ENCODE assay signal across 8 mouse cellular contexts in the genomic region with DNA sequence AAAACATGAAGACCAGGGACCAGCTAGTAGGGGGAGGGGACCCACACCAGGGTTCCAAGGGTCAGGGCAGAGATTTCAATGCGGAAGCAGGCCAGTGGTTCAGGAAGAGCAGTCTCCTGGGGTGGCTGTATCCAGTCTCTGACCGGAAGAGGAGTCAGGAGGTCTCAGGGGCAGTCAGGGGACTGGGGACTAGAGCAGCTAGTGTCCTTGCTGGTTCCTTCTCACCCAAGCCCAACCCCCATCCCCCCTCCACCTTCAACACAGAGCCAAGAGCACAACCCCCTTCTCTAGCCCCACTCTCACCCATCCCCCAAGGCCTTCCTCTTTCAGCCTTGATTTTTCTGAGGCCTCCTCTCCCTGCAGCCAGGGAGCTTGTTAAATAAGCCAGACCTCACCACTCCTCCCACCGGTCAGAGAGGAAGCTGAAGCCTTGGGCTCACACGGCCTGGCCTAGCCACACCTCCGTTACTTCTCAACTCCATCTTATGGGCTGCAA. TPM values are rescaled to one million over a fixed set of nuclear protein-coding genes. Genes with fewer than 3 reads are reported as not detected.
DNase-seq lines count a peak whose midpoint lies in the region; ATAC-seq and TF ChIP-seq lines count a peak whose summit lies in the region.

No protein-coding gene starts in this region.

- no peak overlapping the region for H3K9ac ChIP-seq in lung, postnatal 0 days (replicated peaks; ENCODE audit: low read depth)
- no peak overlapping the region for H3K9ac ChIP-seq in embryonic facial prominence, embryonic 12.5 days

- no peak overlapping the region for H3K4me3 ChIP-seq in lung, postnatal 0 days (ENCODE audit: low read depth, low read length)
- no peak overlapping the region for H3K4me3 ChIP-seq in embryonic facial prominence, embryonic 12.5 days
- no peak overlapping the region for H3K4me3 ChIP-seq in macrophage (ENCODE audit: inconsistent target)

- no peaks in the 10 kb centered on the region for H3K9me3 ChIP-seq in lung, postnatal 0 days (ENCODE audit: low read length)
- no peaks in the 10 kb centered on the region for H3K9me3 ChIP-seq in embryonic facial prominence, embryonic 12.5 days

- H3K4me1 ChIP-seq in lung, postnatal 0 days (ENCODE audit: insufficient read depth, low read depth, low read length) = peaks cover 27% of the 10 kb centered on the region
- H3K4me1 ChIP-seq in embryonic facial prominence, embryonic 12.5 days = peaks cover 37% of the 10 kb centered on the region

- WGBS in lung, postnatal 0 days = 35% methylated on average over 5 of the region's 5 CpGs
- WGBS in embryonic facial prominence, embryonic 12.5 days = 14% methylated on average over 5 of the region's 5 CpGs
- WGBS in macrophage (ENCODE audit: missing documents) = 27% methylated on average over 5 of the region's 5 CpGs

- no peaks in the 10 kb centered on the region for H3K27me3 ChIP-seq in lung, postnatal 0 days (replicated peaks; ENCODE audit: insufficient read depth, low read length)
- no peaks in the 10 kb centered on the region for H3K27me3 ChIP-seq in embryonic facial prominence, embryonic 12.5 days

- H3K36me3 ChIP-seq in lung, postnatal 0 days (ENCODE audit: insufficient read depth, low read length) = no peaks in the 10 kb centered on the region
- no peaks in the 10 kb centered on the region for H3K36me3 ChIP-seq in embryonic facial prominence, embryonic 12.5 days
- no peaks in the 10 kb centered on the region for H3K36me3 ChIP-seq in macrophage (ENCODE audit: inconsistent target)

- ATAC-seq in lung, postnatal 0 days = 0 out of 2 replicates have a peak, but pooled peaks have one; percentile 7
- ATAC-seq in embryonic facial prominence, embryonic 12.5 days (ENCODE audit: insufficient number of reproducible peaks, insufficient read depth, low FRiP score, low TSS enrichment) = peak; percentile 56; the same call in 1 of the 2 replicates

- H3K27ac ChIP-seq in lung, postnatal 0 days (ENCODE audit: low read length) = 0 out of 2 replicates have a peak overlapping the region, but pooled peaks have one; percentile 20
- 0 out of 2 replicates have a peak overlapping the region, but pooled peaks have one; percentile 46 for H3K27ac ChIP-seq in embryonic facial prominence, embryonic 12.5 days
- peak overlapping the region; percentile 69 for H3K27ac ChIP-seq in macrophage

- H3K4me2 ChIP-seq in lung, postnatal 0 days (replicated peaks; ENCODE audit: low read depth, low read length) = no peak overlapping the region
- no peak overlapping the region; the same call in 1 of the 2 replicates for H3K4me2 ChIP-seq in embryonic facial prominence, embryonic 12.5 days (replicated peaks)

- peaks cover 31% of the 10 kb centered on the region for H3K79me2 ChIP-seq in macrophage (ENCODE audit: inconsistent target)

- no peak for TF ChIP-seq CTCF in lung, postnatal 0 days (IDR thresholded peaks at IDR 0.05)

- no peak for TF ChIP-seq EP300 in lung, postnatal 0 days (IDR thresholded peaks at IDR 0.05)

- DNase-seq in lung, postnatal 0 days (ENCODE audit: low spot score) = peak; percentile 46
- no peak for DNase-seq in lung, postnatal 14 days
- peak; percentile 59 for DNase-seq in kidney, adult 9 months
- no peak for DNase-seq in urinary bladder, postnatal 4 days (ENCODE audit: low spot score in 2 of 2)
- DNase-seq in B cell, adult 2 months = no peak
- no peak for DNase-seq in layer of hippocampus, adult 8-10 months (ENCODE audit: low spot score in 2 of 2)

RNA-seq across cellular contexts. Expression of gene Lrp5, which starts 1.4 kb away (rescaled TPM):
- polyA plus RNA-seq in lung, postnatal 0 days (2015; fragmentation: Nextera tagmentation; extraction: Ambion mirVana) = 4.1 and 5.1 TPM in 2 replicates
- 7.1 and 7.9 TPM in 2 replicates for polyA plus RNA-seq in embryonic facial prominence, embryonic 12.5 days (2016; fragmentation: Nextera tagmentation; extraction: Ambion mirVana)
- total RNA-seq in macrophage (2018; cell fraction: chromatin; rRNA removed) = 10 to 100 TPM in 22 of 26 experiments, 1 to 10 TPM in 4; 2.6 to 58.2 (median 31.2) TPM
- total RNA-seq in macrophage (2018; cell fraction: cytosol; rRNA removed) = 10 to 100 TPM; 13.9 to 33.5 (median 24.3) TPM
- total RNA-seq in macrophage (2018; cell fraction: nucleus; rRNA removed) = 10 to 100 TPM; 14.9 to 56.8 (median 34.7) TPM
- polyA plus RNA-seq in macrophage (2018) = 17.5 to 23.7 TPM (median 23.5 TPM) in 3 replicates
- 10 to 100 TPM in 2 of 4 experiments, 1 to 10 TPM in 2; 8.6 to 14.0 (median 10.9) TPM for total RNA-seq in layer of hippocampus, adult 8-10 months (2022)

RNA-seq across cellular contexts. Expression of gene 1810055G02Rik, which starts 20.4 kb away (rescaled TPM):
- 11.3 and 12.6 TPM in 2 replicates for polyA plus RNA-seq in lung, postnatal 0 days (2015; fragmentation: Nextera tagmentation; extraction: Ambion mirVana)
- polyA plus RNA-seq in embryonic facial prominence, embryonic 12.5 days (2016; fragmentation: Nextera tagmentation; extraction: Ambion mirVana) = 42.0 and 44.7 TPM in 2 replicates
- total RNA-seq in macrophage (2018; cell fraction: chromatin; rRNA removed) = 10 to 100 TPM in 1 of 26 experiments, 1 to 10 TPM in 22, under 1 TPM in 3; 0.69 to 11.6 (median 2.2) TPM
- 1 to 10 TPM; 2.7 to 6.0 (median 4.1) TPM for total RNA-seq in macrophage (2018; cell fraction: cytosol; rRNA removed)
- 1 to 10 TPM in 25 of 26 experiments, under 1 TPM in 1; 0.78 to 7.0 (median 2.9) TPM for total RNA-seq in macrophage (2018; cell fraction: nucleus; rRNA removed)
- polyA plus RNA-seq in macrophage (2018) = 3.1 to 11.5 TPM (median 9.2 TPM) in 3 replicates
- 10 to 100 TPM; 19.0 to 29.6 (median 24.1) TPM for total RNA-seq in layer of hippocampus, adult 8-10 months (2022)

Comparison
In these comparisons a context has a peak if more than half of its experiments do, and no peak if none do; other contexts are left out.
1. DNase-seq: peak in lung, postnatal 0 days (single experiment) and kidney, adult 9 months (single experiment); none in lung, postnatal 14 days (single experiment), urinary bladder, postnatal 4 days (0 of 2), B cell, adult 2 months (0 of 2) and layer of hippocampus, adult 8-10 months (0 of 2).
2. Peak in every context shown above with its lines, with median percentiles within 50 percentile points of each other: H3K27ac ChIP-seq.